ENCODE assay signal across 15 mouse cellular contexts in the genomic region with DNA sequence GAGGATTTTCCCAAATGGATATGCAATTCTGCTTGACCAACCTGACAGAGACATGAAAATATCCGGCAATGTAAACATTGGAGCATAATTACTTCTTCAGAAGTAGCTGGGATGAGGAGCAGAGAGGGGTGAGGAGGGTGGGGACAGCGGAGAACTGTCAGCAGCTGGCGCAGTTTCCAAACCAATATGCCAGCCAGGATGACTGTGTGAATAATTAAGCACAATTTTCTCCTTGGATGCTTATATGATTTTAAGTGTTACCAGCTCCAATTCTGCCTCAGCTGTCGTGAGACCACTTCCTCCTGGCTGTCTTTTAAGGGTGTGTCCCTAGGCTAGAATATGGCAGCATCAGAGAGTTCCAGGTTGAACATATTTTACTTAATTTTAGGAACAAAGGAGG.
"Had no signal": no experiment of that assay in that cellular context is flagged by ENCODE, and none has a peak within 500 bp of the region (broad histone marks: within the 10 kb centered on the region; RNA-seq: fewer than 3 reads in every experiment).

No protein-coding gene starts in this region.

- H3K4me3 ChIP-seq: limb, embryonic 10.5 days; liver, embryonic 15.5 days; neural tube, embryonic 12.5 days had no signal

- H3K36me3 ChIP-seq: limb, embryonic 10.5 days; liver, embryonic 15.5 days; neural tube, embryonic 12.5 days had no signal

- H3K9ac ChIP-seq: liver, embryonic 15.5 days; neural tube, embryonic 12.5 days had no signal

- H3K4me1 ChIP-seq: limb, embryonic 10.5 days; liver, embryonic 15.5 days; neural tube, embryonic 12.5 days had no signal

- ATAC-seq: lung, postnatal 0 days had no signal

- H3K27ac ChIP-seq: limb, embryonic 10.5 days; liver, embryonic 15.5 days; neural tube, embryonic 12.5 days had no signal

- H3K4me2 ChIP-seq: liver, embryonic 11.5 days; liver, embryonic 15.5 days; neural tube, embryonic 12.5 days had no signal

- DNase-seq: kidney, adult 18-20 months; kidney, postnatal 10 days; kidney, postnatal 4 days; lung, adult 2 months; lung, postnatal 36 days; midbrain, embryonic 14.5 days; right cerebral cortex, adult 18-20 months; right cerebral cortex, postnatal 4 days; spleen, adult 18-20 months; thymus, postnatal 4 days had no signal

- H3K9me3 ChIP-seq: limb, embryonic 10.5 days; liver, embryonic 15.5 days; neural tube, embryonic 12.5 days had no signal

- H3K27me3 ChIP-seq: liver, embryonic 15.5 days; neural tube, embryonic 12.5 days had no signal
